Mouse (Mus musculus) MEL (cell line): Measurements from ENCODE around the gene Polr3h. TPM values are rescaled to one million over a fixed set of nuclear protein-coding genes. Genes with fewer than 3 reads are reported as not detected.

ENCODE experiments used
- DNase-seq: peaks from one replicate; pipeline ENCODE4 v3.0.0; 2011; ENCODE audit warnings: low read depth, low spot score
- H3K27ac ChIP-seq: 2 replicates; pipeline ENCODE4 v1.5.1; 2012; ENCODE audit warnings: low read depth, mild to moderate bottlenecking, control low read depth, low read length, moderate library complexity; ENCODE audit not compliant: control insufficient read depth
- H3K27me3 ChIP-seq, 2 experiments: fragments of 150-350 bp in 1 of 2; sonication (generic) in 1 of 2; 2 replicates each; pipeline ENCODE4 v1.6.1; 2012; ENCODE audit warnings: low read length in 2 of 2, mild to moderate bottlenecking in 2 of 2, improper control_type of control experiment in 1 of 2, moderate library complexity in 1 of 2; ENCODE audit not compliant: insufficient read depth in 2 of 2, control insufficient read depth in 1 of 2
- H3K36me3 ChIP-seq, 2 experiments: 2 replicates each; pipeline ENCODE4 v1.6.1; 2012 to 2014; ENCODE audit warnings: low read length in 2 of 2, improper control_type of control experiment in 1 of 2, inconsistent platforms in 1 of 2, mild to moderate bottlenecking in 1 of 2; ENCODE audit not compliant: insufficient read depth in 2 of 2, control insufficient read depth in 1 of 2
- H3K4me1 ChIP-seq, 2 experiments: fragments of 150-350 bp in 1 of 2; sonication (generic) in 1 of 2; 2 replicates each; pipeline ENCODE4 v1.6.1; 2012; ENCODE audit warnings: low read length in 2 of 2, improper control_type of control experiment in 1 of 2, mild to moderate bottlenecking in 1 of 2; ENCODE audit not compliant: insufficient read depth in 2 of 2, control insufficient read depth in 1 of 2
- H3K4me3 ChIP-seq, 2 experiments: fragments of 150-350 bp in 1 of 2; sonication (generic) in 1 of 2; 2 replicates each; pipeline ENCODE4 v1.5.1; 2012; ENCODE audit warnings: low read depth in 2 of 2, low read length in 2 of 2, mild to moderate bottlenecking in 2 of 2, moderate library complexity in 2 of 2, control low read depth in 1 of 2, improper control_type of control experiment in 1 of 2; ENCODE audit not compliant: control insufficient read depth in 1 of 2, insufficient read depth in 1 of 2
- H3K79me2 ChIP-seq: 2 replicates; pipeline ENCODE4 v1.6.1; 2012; ENCODE audit warnings: mild to moderate bottlenecking, low read length, moderate library complexity; ENCODE audit not compliant: control insufficient read depth, poor library complexity, insufficient read depth
- H3K9ac ChIP-seq: 2 replicates; pipeline ENCODE4 v1.6.1; 2012; ENCODE audit warnings: low read depth, mild to moderate bottlenecking, control low read depth, low read length, moderate library complexity; ENCODE audit not compliant: control insufficient read depth, poor library complexity, severe bottlenecking
- H3K9me3 ChIP-seq: fragments of 150-350 bp; sonication (generic); replicated peaks from 2 replicates; pipeline ENCODE4 v1.6.1; 2012; ENCODE audit warnings: mild to moderate bottlenecking, low read length, improper control_type of control experiment, moderate library complexity; ENCODE audit not compliant: insufficient read depth
- CHD1 ChIP-seq: IDR thresholded peaks from 2 replicates; pipeline ENCODE4 v1.6.1; 2012; ENCODE audit warnings: low read depth, mild to moderate bottlenecking, inconsistent platforms, low read length, improper control_type of control experiment
- CHD2 ChIP-seq: IDR thresholded peaks from 2 replicates; pipeline ENCODE4 v1.6.1; 2011; ENCODE audit warnings: low read length, improper control_type of control experiment
- ELF1 ChIP-seq: IDR thresholded peaks from 2 replicates; pipeline ENCODE4 v1.6.1; 2014; ENCODE audit warnings: low read depth, mild to moderate bottlenecking, inconsistent platforms, low read length, improper control_type of control experiment, moderate library complexity
- EP300 ChIP-seq, 2 experiments: IDR thresholded peaks; 2 replicates each; pipeline ENCODE4 v1.6.1; 2011; ENCODE audit warnings: improper control_type of control experiment in 2 of 2, low read length in 2 of 2, low read depth in 1 of 2, mild to moderate bottlenecking in 1 of 2
- GABPA ChIP-seq: IDR thresholded peaks from 2 replicates; pipeline ENCODE4 v1.6.1; 2012; ENCODE audit warnings: low read depth, mild to moderate bottlenecking, inconsistent platforms, low read length, improper control_type of control experiment, moderate library complexity
- GATA1 ChIP-seq: IDR thresholded peaks from 2 replicates; pipeline ENCODE4 v1.6.1; 2011; ENCODE audit warnings: low read depth, low read length, improper control_type of control experiment
- JUND ChIP-seq: IDR thresholded peaks from 2 replicates; pipeline ENCODE4 v1.6.1; 2011; ENCODE audit warnings: low read depth, mild to moderate bottlenecking, improper control_type of control experiment, low read length
- KAT2A ChIP-seq: conservative IDR thresholded peaks from 2 replicates; pipeline ENCODE4 v1.6.1; 2012; ENCODE audit warnings: low read depth, low read length, improper control_type of control experiment, inconsistent platforms
- MAFK ChIP-seq: IDR thresholded peaks from 2 replicates; pipeline ENCODE4 v1.6.1; 2011; ENCODE audit warnings: low read depth, mild to moderate bottlenecking, low read length, improper control_type of control experiment, borderline replicate concordance
- MAX ChIP-seq: IDR thresholded peaks from 2 replicates; pipeline ENCODE4 v1.6.1; 2011; ENCODE audit warnings: low read length, improper control_type of control experiment
- MAZ ChIP-seq: IDR thresholded peaks from 2 replicates; pipeline ENCODE4 v1.6.1; 2012; ENCODE audit warnings: low read depth, mild to moderate bottlenecking, inconsistent platforms, low read length, improper control_type of control experiment
- MXI1 ChIP-seq: IDR thresholded peaks from 2 replicates; pipeline ENCODE4 v1.6.1; 2011; ENCODE audit warnings: mild to moderate bottlenecking, low read depth, low read length, improper control_type of control experiment
- MYB ChIP-seq: IDR thresholded peaks from 2 replicates; pipeline ENCODE4 v1.6.1; 2011; ENCODE audit warnings: mild to moderate bottlenecking, low read depth, low read length, improper control_type of control experiment
- MYC ChIP-seq: IDR thresholded peaks from 2 replicates; pipeline ENCODE4 v1.6.1; 2011; ENCODE audit warnings: low read depth, mild to moderate bottlenecking, low read length, improper control_type of control experiment, moderate library complexity
- NRF1 ChIP-seq: IDR thresholded peaks from 2 replicates; pipeline ENCODE4 v1.6.1; 2014; ENCODE audit warnings: low read depth, mild to moderate bottlenecking, inconsistent platforms, low read length, improper control_type of control experiment, moderate library complexity; ENCODE audit not compliant: poor library complexity, insufficient read depth, severe bottlenecking
- POLR2AphosphoS5 ChIP-seq: IDR thresholded peaks from 2 replicates; pipeline ENCODE4 v1.6.1; 2012; ENCODE audit warnings: low read depth, borderline replicate concordance, mild to moderate bottlenecking, inconsistent platforms, low read length, moderate library complexity, mixed read lengths
- RAD21 ChIP-seq: IDR thresholded peaks from 2 replicates; pipeline ENCODE4 v1.6.1; 2011; ENCODE audit warnings: mild to moderate bottlenecking, low read depth, low read length, improper control_type of control experiment
- RCOR1 ChIP-seq: IDR thresholded peaks from 2 replicates; pipeline ENCODE4 v1.6.1; 2012; ENCODE audit warnings: low read depth, mild to moderate bottlenecking, inconsistent platforms, low read length, improper control_type of control experiment
- SIN3A ChIP-seq: IDR thresholded peaks from 2 replicates; pipeline ENCODE4 v1.6.1; 2012; ENCODE audit warnings: low read length, improper control_type of control experiment, inconsistent platforms
- TAL1 ChIP-seq: IDR thresholded peaks from 2 replicates; pipeline ENCODE4 v1.6.1; 2012; ENCODE audit warnings: mild to moderate bottlenecking, inconsistent platforms, low read length, moderate library complexity, mixed read lengths
- TBP ChIP-seq: IDR thresholded peaks from 2 replicates; pipeline ENCODE4 v1.8.0; 2011; ENCODE audit warnings: low read depth, low read length, improper control_type of control experiment
- TCF12 ChIP-seq: IDR thresholded peaks from 2 replicates; pipeline ENCODE4 v1.6.1; 2014; ENCODE audit warnings: low read depth, mild to moderate bottlenecking, inconsistent platforms, low read length, improper control_type of control experiment, moderate library complexity
- USF1 ChIP-seq: IDR thresholded peaks from 2 replicates; pipeline ENCODE4 v1.6.1; 2014; ENCODE audit warnings: low read depth, mild to moderate bottlenecking, inconsistent platforms, low read length, improper control_type of control experiment, moderate library complexity
- USF2 ChIP-seq, 2 experiments: IDR thresholded peaks; 2 replicates each; pipeline ENCODE4 v1.6.1; 2011 to 2012; ENCODE audit warnings: improper control_type of control experiment in 2 of 2, low read length in 2 of 2, borderline replicate concordance in 1 of 2, inconsistent platforms in 1 of 2, low read depth in 1 of 2, mild to moderate bottlenecking in 1 of 2; ENCODE audit not compliant: insufficient read depth in 1 of 2
- ZC3H11A ChIP-seq: IDR thresholded peaks from 2 replicates; pipeline ENCODE4 v1.6.1; 2012; ENCODE audit warnings: low read depth, mild to moderate bottlenecking, inconsistent platforms, low read length, improper control_type of control experiment
- ZNF384 ChIP-seq: IDR thresholded peaks from 2 replicates; pipeline ENCODE4 v1.6.1; 2012; ENCODE audit warnings: low read depth, mild to moderate bottlenecking, inconsistent platforms, low read length, improper control_type of control experiment
- polyA plus RNA-seq, 2 experiments: library from polyadenylated mRNA; stranded (reverse) in 1 of 2; unstranded in 1 of 2; fragments of >175 nt in 1 of 2; fragments of >200 nt in 1 of 2; gene quantifications; 2 replicates each; pipeline versions ENCODE4 v1.2.1 to v1.2.4; 2012; ENCODE audit warnings: low replicate concordance in 2 of 2, low read depth in 1 of 2; ENCODE audit not compliant: insufficient read length in 2 of 2, insufficient read depth in 1 of 2, missing spikeins in 1 of 2
- total RNA-seq: library from RNA; depleted of rRNA; stranded (reverse); fragments of 300-350 nt; gene quantifications from 2 replicates; pipeline ENCODE4 v1.2.3, GENCODE M21; 2012

Gene Polr3h
- total and polyA plus RNA-seq, 3 experiments, result 109 to 304 TPM; not detected in 1

DNA sequence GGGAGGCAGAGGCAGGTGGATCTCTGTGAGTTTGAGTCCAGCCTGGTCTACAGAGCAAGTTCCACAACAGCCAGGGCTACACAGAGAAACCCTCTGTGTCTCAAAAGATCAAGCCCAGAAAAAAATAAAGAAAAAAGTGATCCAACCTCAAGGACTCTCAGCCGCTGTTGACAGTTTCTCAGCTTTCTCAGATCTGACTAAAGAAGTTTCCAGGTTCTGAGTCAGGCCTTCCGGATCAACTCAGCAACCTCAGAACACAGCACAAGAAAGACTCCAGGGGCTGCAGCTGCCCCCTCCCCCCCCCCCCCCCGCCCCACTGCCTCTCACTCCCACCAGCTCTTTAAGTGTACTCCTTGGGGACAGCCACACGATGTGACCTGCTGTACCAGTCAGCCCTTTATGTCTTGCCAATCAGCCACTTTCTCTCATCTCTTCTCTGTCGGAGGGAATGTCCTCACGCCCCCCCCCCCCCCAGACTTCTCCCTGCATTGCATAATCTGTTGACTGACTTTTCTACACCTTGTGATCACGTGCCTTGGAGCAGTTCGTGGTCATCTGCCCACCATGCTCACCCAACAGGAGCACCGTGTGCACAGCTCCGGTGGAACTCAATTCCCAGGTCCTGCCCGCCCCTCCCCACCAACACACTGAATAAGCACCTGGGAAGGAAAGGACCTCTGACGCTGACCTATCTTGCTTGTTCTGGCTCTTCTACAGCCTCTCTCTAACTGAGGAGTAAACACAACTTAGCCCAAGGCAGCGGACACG lies 40.2 kb upstream of the Polr3h start:
- TF ChIP-seq USF1, result no peak
- TF ChIP-seq RCOR1, result no peak
- TF ChIP-seq RAD21, result no peak
- TF ChIP-seq TCF12, result no peak
- no peak for TF ChIP-seq JUND
- TF ChIP-seq TBP, result no peak
- TF ChIP-seq CHD2, result no peak
- TF ChIP-seq TAL1, result no peak
- TF ChIP-seq EP300 (IDR thresholded peaks at IDR 0.05; ENCODE audit: low read depth in 1 of 2, low read length in 2 of 2), result no peak
- TF ChIP-seq KAT2A, result no peak
- no peak for TF ChIP-seq ELF1
- TF ChIP-seq NRF1, result no peak
- no peak for TF ChIP-seq POLR2AphosphoS5
- no peak for TF ChIP-seq SIN3A
- TF ChIP-seq MAZ, result no peak
- no peak for TF ChIP-seq MAFK
- TF ChIP-seq MYC, result no peak
- TF ChIP-seq USF2 (IDR thresholded peaks at IDR 0.05; ENCODE audit: borderline replicate concordance in 1 of 2, insufficient read depth in 1 of 2, low read depth in 1 of 2, low read length in 2 of 2), result no peak
- no peak overlapping the region for H3K4me3 ChIP-seq
- no peak overlapping the region for H3K9ac ChIP-seq
- no peaks in the 10 kb centered on the region for H3K9me3 ChIP-seq
- no peak overlapping the region for H3K27ac ChIP-seq
- peaks cover 0 to 5% of the 10 kb centered on the region in 2 experiments; a peak in 1 of 4 replicates for H3K36me3 ChIP-seq
- no peak for DNase-seq
- no peaks in the 10 kb centered on the region for H3K79me2 ChIP-seq
- peaks cover 0 to 6% of the 10 kb centered on the region in 2 experiments; a peak in 3 of 4 replicates for H3K4me1 ChIP-seq
- H3K27me3 ChIP-seq, result no peaks in the 10 kb centered on the region

DNA sequence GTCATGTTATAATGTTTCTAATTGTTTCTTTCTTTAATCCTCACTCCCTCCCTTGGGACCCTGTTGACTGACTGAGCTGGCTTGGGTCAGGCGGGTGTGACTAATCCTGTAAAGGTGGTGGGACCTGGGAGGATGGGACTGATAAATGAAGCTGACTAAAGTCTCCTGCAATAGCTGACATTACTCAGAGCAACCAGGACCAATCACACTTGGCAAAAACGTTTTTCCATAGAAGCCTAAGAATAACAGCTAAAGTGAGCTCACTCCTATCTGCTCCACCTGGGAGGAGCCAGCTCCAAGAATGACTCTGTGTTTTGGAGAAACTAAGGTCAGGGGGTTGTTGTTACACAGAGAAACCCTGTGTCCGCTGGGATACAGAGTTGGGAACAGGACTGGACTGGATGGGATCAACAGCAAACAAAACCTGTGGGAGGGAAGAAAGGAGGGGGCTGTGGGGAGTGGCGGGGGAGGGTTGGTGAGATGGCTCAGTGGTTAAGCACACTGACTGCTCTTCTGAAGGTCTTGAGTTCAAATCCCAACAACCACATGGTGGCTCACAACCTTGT lies 39.0 kb upstream of the Polr3h start:
- TF ChIP-seq GATA1 (no peak), MXI1 (no peak), USF2 (IDR thresholded peaks at IDR 0.05; ENCODE audit: borderline replicate concordance in 1 of 2, insufficient read depth in 1 of 2, low read depth in 1 of 2, low read length in 2 of 2) (no peak), ELF1 (no peak), MAFK (no peak), MYB (no peak), TBP (no peak), ZNF384 (no peak), TCF12 (no peak), ZC3H11A (no peak), KAT2A (no peak), RAD21 (no peak), RCOR1 (no peak), GABPA (no peak), POLR2AphosphoS5 (no peak), MAX (no peak), CHD1 (no peak)
- TF ChIP-seq, all 39 proteins: peak for 0
- Histone ChIP-seq H3K9me3 (no peaks in the 10 kb centered on the region), H3K27ac (no peak overlapping the region), H3K79me2 (peaks cover 4% of the 10 kb centered on the region; the same call in 1 of the 2 replicates), H3K27me3 (no peaks in the 10 kb centered on the region), H3K9ac (no peak overlapping the region), H3K36me3 (peaks cover 0 to 5% of the 10 kb centered on the region in 2 experiments; a peak in 1 of 4 replicates), H3K4me3 (no peak overlapping the region), H3K4me1 (peaks cover 0 to 5% of the 10 kb centered on the region in 2 experiments; a peak in 3 of 4 replicates)
- no peak for DNase-seq
